Mouse (Mus musculus): ENCODE results near the gene Tspan18. TPM values are rescaled to one million over a fixed set of nuclear protein-coding genes. Genes with fewer than 3 reads are reported as not detected.

Tspan18 gene
- polyA plus RNA-seq, 1 experiment = 163 TPM

Other genes starting within 250 kb of the Tspan18 start
- 7.6 and 14.4 TPM in 2 replicates for gene Trp53i11, start 147.0 kb downstream of the Tspan18 start, polyA plus RNA-seq (2012; ENCODE audit: insufficient read depth, insufficient read length, missing spikeins)
- 13.8 and 22.5 TPM in 2 replicates for gene Cd82, start 128.6 kb upstream of the Tspan18 start, polyA plus RNA-seq (2012; ENCODE audit: insufficient read depth, insufficient read length, missing spikeins)
- not detected in 2 replicates for gene Gm10803, start 226.1 kb upstream of the Tspan18 start, polyA plus RNA-seq (2012; ENCODE audit: insufficient read depth, insufficient read length, missing spikeins)